Mouse (Mus musculus): ENCODE data around the gene Frem1.

GRCm38 (mm10) chr4:82853809-82854208, 198.3 kb downstream of the Frem1 start:
- TF ChIP-seq CTCF (IDR thresholded peaks at IDR 0.05; ENCODE audit: control insufficient read depth, insufficient read depth, insufficient replicate concordance, low read depth, low read length) (no peak), POLR2A (IDR thresholded peaks at IDR 0.05; ENCODE audit: control insufficient read depth, low read depth, low read length) (no peak)

Data from testis, adult 2 months (tissue).